Mouse (Mus musculus): ENCODE results near the gene Sostdc1. TPM values are rescaled to one million over a fixed set of nuclear protein-coding genes. Genes with fewer than 3 reads are reported as not detected.

Gene Sostdc1
- polyA plus RNA-seq, 1 experiment = not detected

GRCm38 (mm10) chr12:36315527-36315926 lies 1.6 kb downstream of the Sostdc1 start:
- no peak overlapping the region for H3ac ChIP-seq (ENCODE audit: control insufficient read depth, insufficient read length, low read depth)
- no peaks in the 10 kb centered on the region for H3K79me3 ChIP-seq (ENCODE audit: low read depth)
- H3K79me2 ChIP-seq (ENCODE audit: control insufficient read depth, insufficient read depth) = no peaks in the 10 kb centered on the region
- no peak overlapping the region for H3K4me3 ChIP-seq (ENCODE audit: insufficient read depth, poor library complexity, severe bottlenecking)
- TF ChIP-seq MYOD1 (IDR thresholded peaks at IDR 0.05; ENCODE audit: control insufficient read depth, insufficient read length, low read depth) = no peak
- no peak for TF ChIP-seq FOSL1 (IDR thresholded peaks at IDR 0.05; ENCODE audit: insufficient read depth, low read length, poor library complexity, severe bottlenecking)
- no peak for TF ChIP-seq MAX (IDR thresholded peaks at IDR 0.05)
- TF ChIP-seq CEBPB (IDR thresholded peaks at IDR 0.05; ENCODE audit: low read depth) = no peak
- no peak for TF ChIP-seq MYOG (IDR thresholded peaks at IDR 0.05; ENCODE audit: control insufficient read depth, extremely low read depth, insufficient read length)
- no peak for TF ChIP-seq CTCF (IDR thresholded peaks at IDR 0.05; ENCODE audit: control insufficient read depth, insufficient read depth, insufficient read length)
- TF ChIP-seq USF1 (IDR thresholded peaks at IDR 0.05; ENCODE audit: low read depth) = no peak
- H3K27me3 ChIP-seq (ENCODE audit: control insufficient read depth, insufficient read depth, insufficient read length) = no peaks in the 10 kb centered on the region
- H3K36me3 ChIP-seq (ENCODE audit: control insufficient read depth, insufficient read depth) = no peaks in the 10 kb centered on the region

- Histone ChIP-seq H3K4me3 (ENCODE audit: insufficient read depth, poor library complexity, severe bottlenecking) (no peak overlapping the region), H3K79me3 (ENCODE audit: low read depth) (no peaks in the 10 kb centered on the region), H3K27me3 (ENCODE audit: control insufficient read depth, insufficient read depth, insufficient read length) (no peaks in the 10 kb centered on the region), H3ac (ENCODE audit: control insufficient read depth, insufficient read length, low read depth) (no peak overlapping the region), H3K79me2 (ENCODE audit: control insufficient read depth, insufficient read depth) (no peaks in the 10 kb centered on the region), H3K36me3 (ENCODE audit: control insufficient read depth, insufficient read depth) (no peaks in the 10 kb centered on the region)
- TF ChIP-seq USF1 (IDR thresholded peaks at IDR 0.05; ENCODE audit: low read depth) (no peak), CTCF (IDR thresholded peaks at IDR 0.05; ENCODE audit: control insufficient read depth, insufficient read depth, insufficient read length) (no peak), MAX (IDR thresholded peaks at IDR 0.05) (no peak), MYOG (IDR thresholded peaks at IDR 0.05; ENCODE audit: control insufficient read depth, extremely low read depth, insufficient read length) (no peak), CEBPB (IDR thresholded peaks at IDR 0.05; ENCODE audit: low read depth) (no peak), FOSL1 (IDR thresholded peaks at IDR 0.05; ENCODE audit: insufficient read depth, low read length, poor library complexity, severe bottlenecking) (no peak), MYOD1 (IDR thresholded peaks at IDR 0.05; ENCODE audit: control insufficient read depth, insufficient read length, low read depth) (no peak)
Measured at GRCm38 (mm10) chr12:36316056-36316455, 2.1 kb downstream of the Sostdc1 start.

DNA sequence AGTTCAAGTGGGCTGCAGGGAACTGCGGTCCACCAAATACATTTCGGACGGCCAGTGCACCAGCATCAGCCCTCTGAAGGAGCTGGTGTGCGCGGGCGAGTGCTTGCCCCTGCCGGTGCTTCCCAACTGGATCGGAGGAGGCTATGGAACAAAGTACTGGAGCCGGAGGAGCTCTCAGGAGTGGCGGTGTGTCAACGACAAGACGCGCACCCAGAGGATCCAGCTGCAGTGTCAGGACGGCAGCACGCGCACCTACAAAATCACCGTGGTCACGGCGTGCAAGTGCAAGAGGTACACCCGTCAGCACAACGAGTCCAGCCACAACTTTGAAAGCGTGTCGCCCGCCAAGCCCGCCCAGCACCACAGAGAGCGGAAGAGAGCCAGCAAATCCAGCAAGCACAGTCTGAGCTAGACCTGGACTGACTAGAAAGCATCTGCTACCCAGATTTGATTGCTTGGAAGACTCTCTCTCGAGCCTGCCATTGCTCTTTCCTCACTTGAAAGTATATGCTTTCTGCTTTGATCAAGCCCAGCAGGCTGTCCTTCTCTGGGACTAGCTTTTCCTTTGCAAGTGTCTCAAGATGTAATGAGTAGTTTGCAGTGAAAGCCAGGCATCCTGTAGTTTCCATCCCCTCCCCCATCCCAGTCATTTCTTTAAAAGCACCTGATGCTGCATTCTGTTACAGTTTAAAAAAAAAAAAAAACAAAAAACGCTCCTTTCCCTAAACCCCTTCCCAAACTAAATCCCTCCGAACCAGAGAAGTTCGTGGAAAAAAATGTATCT lies 3.3 kb downstream of the Sostdc1 start:
- Histone ChIP-seq H3ac (ENCODE audit: control insufficient read depth, insufficient read length, low read depth) (no peak overlapping the region), H3K79me2 (ENCODE audit: control insufficient read depth, insufficient read depth) (no peaks in the 10 kb centered on the region), H3K79me3 (ENCODE audit: low read depth) (no peaks in the 10 kb centered on the region), H3K36me3 (ENCODE audit: control insufficient read depth, insufficient read depth) (no peaks in the 10 kb centered on the region), H3K4me3 (ENCODE audit: insufficient read depth, poor library complexity, severe bottlenecking) (no peak overlapping the region), H3K27me3 (ENCODE audit: control insufficient read depth, insufficient read depth, insufficient read length) (no peaks in the 10 kb centered on the region)
- TF ChIP-seq MYOD1 (IDR thresholded peaks at IDR 0.05; ENCODE audit: control insufficient read depth, insufficient read length, low read depth) (no peak), MYOG (IDR thresholded peaks at IDR 0.05; ENCODE audit: control insufficient read depth, extremely low read depth, insufficient read length) (no peak), CTCF (IDR thresholded peaks at IDR 0.05; ENCODE audit: control insufficient read depth, insufficient read depth, insufficient read length) (no peak), USF1 (IDR thresholded peaks at IDR 0.05; ENCODE audit: low read depth) (no peak), CEBPB (IDR thresholded peaks at IDR 0.05; ENCODE audit: low read depth) (no peak), MAX (IDR thresholded peaks at IDR 0.05) (no peak), FOSL1 (IDR thresholded peaks at IDR 0.05; ENCODE audit: insufficient read depth, low read length, poor library complexity, severe bottlenecking) (no peak)

DNA sequence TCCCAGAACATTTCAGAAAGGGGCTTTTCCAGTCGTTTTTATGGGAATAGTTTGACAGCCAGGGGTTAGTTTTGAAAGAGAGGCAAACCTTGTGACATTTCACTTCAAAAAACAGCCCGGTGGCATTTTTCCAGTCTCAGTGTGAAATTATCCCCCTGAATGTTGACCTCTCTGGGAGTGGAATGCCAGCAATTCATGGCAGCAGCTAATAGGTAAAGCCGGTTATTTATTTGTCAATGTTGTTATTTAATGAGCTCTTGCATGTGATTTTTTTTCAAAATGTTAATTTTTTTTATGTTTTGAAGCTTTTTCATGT lies 3.8 kb downstream of the Sostdc1 start:
- Histone ChIP-seq H3K79me3 (ENCODE audit: low read depth) (no peaks in the 10 kb centered on the region), H3ac (ENCODE audit: control insufficient read depth, insufficient read length, low read depth) (no peak overlapping the region), H3K36me3 (ENCODE audit: control insufficient read depth, insufficient read depth) (no peaks in the 10 kb centered on the region), H3K4me3 (ENCODE audit: insufficient read depth, poor library complexity, severe bottlenecking) (no peak overlapping the region), H3K27me3 (ENCODE audit: control insufficient read depth, insufficient read depth, insufficient read length) (no peaks in the 10 kb centered on the region), H3K79me2 (ENCODE audit: control insufficient read depth, insufficient read depth) (no peaks in the 10 kb centered on the region)
- TF ChIP-seq CTCF (IDR thresholded peaks at IDR 0.05; ENCODE audit: control insufficient read depth, insufficient read depth, insufficient read length) = no peak
- TF ChIP-seq CEBPB (IDR thresholded peaks at IDR 0.05; ENCODE audit: low read depth) = no peak
- no peak for TF ChIP-seq MAX (IDR thresholded peaks at IDR 0.05)
- no peak for TF ChIP-seq MYOD1 (IDR thresholded peaks at IDR 0.05; ENCODE audit: control insufficient read depth, insufficient read length, low read depth)
- no peak for TF ChIP-seq USF1 (IDR thresholded peaks at IDR 0.05; ENCODE audit: low read depth)
- no peak for TF ChIP-seq MYOG (IDR thresholded peaks at IDR 0.05; ENCODE audit: control insufficient read depth, extremely low read depth, insufficient read length)
- no peak for TF ChIP-seq FOSL1 (IDR thresholded peaks at IDR 0.05; ENCODE audit: insufficient read depth, low read length, poor library complexity, severe bottlenecking)

DNA sequence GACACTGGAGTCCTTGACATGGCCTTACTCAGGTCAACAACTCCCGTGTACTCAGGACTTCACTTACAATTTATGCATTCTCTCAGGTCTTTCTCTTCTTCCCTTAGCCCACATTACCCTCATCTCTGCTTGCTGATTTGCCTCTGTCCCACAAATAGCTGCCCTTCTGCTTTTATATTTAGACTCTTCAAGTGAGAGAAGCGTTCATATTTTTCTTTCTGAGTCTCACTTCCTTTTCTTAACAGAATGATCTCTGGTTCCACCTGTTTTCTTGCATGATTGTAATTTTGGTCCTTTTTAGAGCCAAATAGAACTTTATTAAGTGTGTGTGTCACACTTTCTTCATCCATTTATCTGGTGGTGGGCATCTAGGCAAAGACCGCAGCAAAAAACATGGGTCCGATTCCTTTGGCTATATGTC lies 12.2 kb downstream of the Sostdc1 start:
- H3K79me3 ChIP-seq (ENCODE audit: low read depth) = no peaks in the 10 kb centered on the region
- TF ChIP-seq MAX (IDR thresholded peaks at IDR 0.05) = no peak
- H3K27me3 ChIP-seq (ENCODE audit: control insufficient read depth, insufficient read depth, insufficient read length) = no peaks in the 10 kb centered on the region
- no peak overlapping the region for H3K4me3 ChIP-seq (ENCODE audit: insufficient read depth, poor library complexity, severe bottlenecking)
- H3K36me3 ChIP-seq (ENCODE audit: control insufficient read depth, insufficient read depth) = no peaks in the 10 kb centered on the region
- H3K79me2 ChIP-seq (ENCODE audit: control insufficient read depth, insufficient read depth) = no peaks in the 10 kb centered on the region
- no peak overlapping the region for H3ac ChIP-seq (ENCODE audit: control insufficient read depth, insufficient read length, low read depth)

DNA sequence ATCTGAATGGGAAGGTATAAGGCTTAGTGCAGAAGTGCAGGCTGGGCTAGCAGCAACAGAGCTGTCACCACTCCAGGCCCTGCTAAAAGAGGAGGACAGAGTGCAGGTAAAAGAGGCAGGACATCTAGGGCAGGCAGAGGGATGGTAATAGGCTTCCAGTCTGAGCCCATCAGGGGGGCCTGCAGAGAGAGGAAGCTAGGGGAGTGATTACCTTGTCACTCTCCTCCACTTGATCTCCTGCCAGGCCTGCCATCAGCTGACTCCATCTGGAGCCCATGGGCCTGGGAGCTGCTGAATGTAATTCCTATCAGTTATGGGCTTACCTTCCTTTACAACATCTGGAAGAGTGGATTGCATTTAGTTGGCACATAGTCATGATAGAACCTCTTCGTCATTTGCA lies 18.7 kb downstream of the Sostdc1 start:
- Histone ChIP-seq H3K36me3 (ENCODE audit: control insufficient read depth, insufficient read depth) (no peaks in the 10 kb centered on the region), H3K4me3 (ENCODE audit: insufficient read depth, poor library complexity, severe bottlenecking) (no peak overlapping the region), H3K79me3 (ENCODE audit: low read depth) (no peaks in the 10 kb centered on the region), H3K27me3 (ENCODE audit: control insufficient read depth, insufficient read depth, insufficient read length) (no peaks in the 10 kb centered on the region), H3ac (ENCODE audit: control insufficient read depth, insufficient read length, low read depth) (no peak overlapping the region), H3K79me2 (ENCODE audit: control insufficient read depth, insufficient read depth) (no peaks in the 10 kb centered on the region)
- TF ChIP-seq CEBPB (IDR thresholded peaks at IDR 0.05; ENCODE audit: low read depth) (no peak), MYOG (IDR thresholded peaks at IDR 0.05; ENCODE audit: control insufficient read depth, extremely low read depth, insufficient read length) (no peak), FOSL1 (IDR thresholded peaks at IDR 0.05; ENCODE audit: insufficient read depth, low read length, poor library complexity, severe bottlenecking) (no peak), CTCF (IDR thresholded peaks at IDR 0.05; ENCODE audit: control insufficient read depth, insufficient read depth, insufficient read length) (no peak), MAX (IDR thresholded peaks at IDR 0.05) (no peak), USF1 (IDR thresholded peaks at IDR 0.05; ENCODE audit: low read depth) (no peak), MYOD1 (IDR thresholded peaks at IDR 0.05; ENCODE audit: control insufficient read depth, insufficient read length, low read depth) (no peak)
